Mouse (Mus musculus) kidney, embryonic 14.5 days (tissue): ENCODE measurements around the gene Esm1. TPM values are rescaled to one million over a fixed set of nuclear protein-coding genes. Genes with fewer than 3 reads are reported as not detected.
"Not testable (repeated sequence)": the region's sequence is repeated elsewhere in the genome, so short reads cannot be mapped to it uniquely, and the experiment has no call there.

Source experiments
- ATAC-seq: fragments of 200-750 bp; cut with Nextera tagmentation; 2 replicates; pipeline ENCODE4 v1.8.0; 2017; ENCODE audit warnings: moderate number of reproducible peaks, mild to moderate bottlenecking, moderate TSS enrichment, moderate library complexity; ENCODE audit not compliant: low FRiP score, low TSS enrichment
- H3K27ac ChIP-seq: fragments of 300-500 bp; sonication (generic); 2 replicates; pipeline ENCODE4 v1.5.1; 2014; ENCODE audit warnings: low read depth, mild to moderate bottlenecking, low read length, moderate library complexity, mixed read lengths
- H3K27me3 ChIP-seq: fragments of 300-500 bp; sonication (generic); 2 replicates; pipeline ENCODE4 v1.6.1; 2014; ENCODE audit warnings: mild to moderate bottlenecking, low read length; ENCODE audit not compliant: control insufficient read depth, insufficient read depth
- H3K36me3 ChIP-seq: fragments of 300-500 bp; sonication (generic); 2 replicates; pipeline ENCODE4 v1.6.1; 2014; ENCODE audit warnings: low read length, mixed read lengths; ENCODE audit not compliant: control insufficient read depth, insufficient read depth
- H3K4me1 ChIP-seq: fragments of 300-500 bp; sonication (generic); 2 replicates; pipeline ENCODE4 v1.6.1; 2014; ENCODE audit warnings: low read length, mixed read lengths; ENCODE audit not compliant: control insufficient read depth, insufficient read depth
- H3K4me2 ChIP-seq: fragments of 300-500 bp; sonication (generic); replicated peaks from 2 replicates; pipeline ENCODE4 v1.6.1; 2014; ENCODE audit warnings: low read depth, mild to moderate bottlenecking, low read length
- H3K4me3 ChIP-seq: fragments of 300-500 bp; sonication (generic); 2 replicates; pipeline ENCODE4 v1.5.1; 2014; ENCODE audit warnings: mild to moderate bottlenecking, low read length
- H3K9ac ChIP-seq: fragments of 300-500 bp; sonication (generic); 2 replicates; pipeline ENCODE4 v1.6.1; 2014; ENCODE audit warnings: low read depth, mild to moderate bottlenecking, low read length, moderate library complexity
- H3K9me3 ChIP-seq: fragments of 300-500 bp; sonication (generic); 2 replicates; pipeline ENCODE4 v1.6.1; 2016; ENCODE audit warnings: low read length; ENCODE audit not compliant: control insufficient read depth
- WGBS: fragments of 180-500 bp; shearing (Covaris S2); extraction: QIAGEN DNeasy Blood & Tissue Kit; methylation state at CpG from one replicate; pipeline ENCODE4 v1.1.7; 2014; 5-methylcytosine and 5-hydroxymethylcytosine counted together
- polyA plus RNA-seq: library from polyadenylated mRNA; unstranded; fragments of >200 nt; fragmentation: Nextera tagmentation; extraction: Ambion mirVana; gene quantifications from 2 replicates; pipeline ENCODE4 v1.2.1, GENCODE M21; 2014

The Esm1 gene
- polyA plus RNA-seq, 1 experiment from 2014 or later = 5.9 TPM

- Histone ChIP-seq H3K4me3 (no peak overlapping the region), H3K36me3 (no peaks in the 10 kb centered on the region), H3K4me1 (0 out of 2 replicates have a peak, but pooled peaks cover 5% of the 10 kb centered on the region), H3K9ac (no peak overlapping the region), H3K27ac (no peak overlapping the region), H3K27me3 (peaks cover 6% of the 10 kb centered on the region; the same call in 1 of the 2 replicates), H3K9me3 (no peaks in the 10 kb centered on the region), H3K4me2 (no peak overlapping the region)
- no peak for ATAC-seq
- 88% methylated on average over 3 of the region's 3 CpGs for WGBS
Observed at GRCm38 (mm10) chr13:113213865-113214264, 4.4 kb downstream of the Esm1 start.

- Histone ChIP-seq H3K4me1 (no peaks in the 10 kb centered on the region), H3K27ac (no peak overlapping the region), H3K27me3 (no peaks in the 10 kb centered on the region), H3K4me3 (no peak overlapping the region), H3K36me3 (no peaks in the 10 kb centered on the region), H3K4me2 (no peak overlapping the region), H3K9me3 (no peaks in the 10 kb centered on the region), H3K9ac (no peak overlapping the region)
- WGBS = 77% methylated on average over 6 of the region's 6 CpGs
- ATAC-seq = no peak
Observed at GRCm38 (mm10) chr13:113221851-113222250, 12.4 kb downstream of the Esm1 start.

GRCm38 (mm10) chr13:113224105-113224504, 14.6 kb downstream of the Esm1 start:
- H3K9ac ChIP-seq = no peak overlapping the region
- ATAC-seq = no peak
- H3K4me1 ChIP-seq = no peaks in the 10 kb centered on the region
- no peak overlapping the region for H3K4me3 ChIP-seq
- no peaks in the 10 kb centered on the region for H3K27me3 ChIP-seq
- H3K27ac ChIP-seq = no peak overlapping the region
- 36% methylated on average over 2 of the region's 2 CpGs for WGBS
- H3K9me3 ChIP-seq = no peaks in the 10 kb centered on the region
- no peak overlapping the region; the same call in 1 of the 2 replicates for H3K4me2 ChIP-seq
- no peaks in the 10 kb centered on the region for H3K36me3 ChIP-seq

GRCm38 (mm10) chr13:113225811-113226210, 16.4 kb downstream of the Esm1 start, which contains the start of gene Gzmk:
TSS of gene Gzmk (minus strand) at chr13:113225908.
- Histone ChIP-seq H3K9me3 (no peaks in the 10 kb centered on the region), H3K9ac (no peak within 1 kb of the TSS), H3K27ac (no peak within 1 kb of the TSS), H3K4me2 (no peak within 1 kb of the TSS), H3K36me3 (no peaks in the 10 kb centered on the region), H3K4me1 (no peaks in the 10 kb centered on the region), H3K4me3 (no peak within 1 kb of the TSS), H3K27me3 (no peaks in the 10 kb centered on the region)
- ATAC-seq = no peak
- 70% methylated on average over 7 of the region's 7 CpGs for WGBS

DNA sequence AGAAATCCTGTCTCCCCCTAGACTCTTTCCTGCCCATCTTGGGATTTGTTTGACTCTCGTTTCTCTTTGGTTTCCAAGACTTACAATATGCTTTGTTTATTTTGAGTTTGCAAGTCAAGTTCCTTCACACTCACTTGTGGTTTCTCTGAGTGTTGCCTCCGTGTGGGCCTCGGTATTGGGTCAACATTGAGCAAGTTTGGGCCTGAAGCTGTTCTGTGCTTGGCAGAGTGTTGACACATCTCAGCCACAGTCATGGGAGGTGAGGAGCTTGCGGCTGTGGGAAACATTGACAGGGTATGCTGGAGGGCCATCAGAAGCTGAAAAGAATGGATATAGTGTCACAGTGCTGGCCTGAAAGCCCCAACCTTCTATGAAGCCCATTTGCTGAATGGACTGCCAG, 17.6 kb downstream of the Esm1 start:
- no peaks in the 10 kb centered on the region for H3K36me3 ChIP-seq
- ATAC-seq = no peak
- WGBS = 81% methylated on average over 4 of the region's 4 CpGs

DNA sequence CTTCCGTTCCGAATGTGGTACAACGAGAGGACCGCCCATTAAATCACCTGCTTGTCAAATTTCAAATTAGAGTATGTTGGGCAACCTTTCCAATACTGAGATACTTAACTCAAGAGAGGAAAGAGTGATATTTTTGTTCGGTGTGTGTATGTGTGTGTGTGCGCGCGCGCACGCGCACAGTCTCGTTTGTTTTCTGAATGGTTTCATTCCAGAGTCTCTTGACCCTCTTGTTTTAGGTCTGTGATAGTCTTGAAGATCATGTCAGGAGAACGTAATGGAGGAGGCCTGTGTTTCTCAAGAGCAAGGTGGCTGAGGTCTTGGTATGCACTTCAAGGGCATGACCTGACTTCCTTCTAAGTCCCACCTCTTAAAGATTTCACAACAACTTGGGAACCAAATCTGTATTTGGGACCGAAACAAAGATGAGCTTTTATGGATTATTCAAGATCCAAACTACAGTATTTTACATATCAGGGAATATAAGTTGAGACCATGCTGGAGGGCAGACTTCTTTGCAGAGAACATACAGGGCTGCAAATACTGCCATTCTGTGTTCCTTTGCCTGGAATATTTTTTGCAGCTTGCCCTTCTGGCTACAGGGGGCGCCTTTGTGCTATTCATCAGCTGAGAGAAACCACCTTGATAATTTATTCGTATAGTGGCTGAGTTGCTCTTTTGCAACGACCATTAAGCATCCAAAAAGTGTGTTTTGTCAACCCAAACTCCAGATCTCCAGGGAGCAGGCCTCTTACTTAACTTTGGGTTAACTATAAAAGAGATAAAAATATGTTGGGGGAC, 18.4 kb downstream of the Esm1 start:
- H3K9ac ChIP-seq = no peak overlapping the region
- WGBS = 83% methylated on average over 17 of the region's 17 CpGs
- no peak overlapping the region for H3K4me2 ChIP-seq
- no peaks in the 10 kb centered on the region for H3K36me3 ChIP-seq
- no peak overlapping the region for H3K4me3 ChIP-seq
- H3K27me3 ChIP-seq = no peaks in the 10 kb centered on the region
- no peak overlapping the region for H3K27ac ChIP-seq
- no peaks in the 10 kb centered on the region for H3K9me3 ChIP-seq
- no peak for ATAC-seq
- no peaks in the 10 kb centered on the region for H3K4me1 ChIP-seq

More for the DNA sequence above, 17.6 kb downstream of the Esm1 start:
- no peak overlapping the region for H3K9ac ChIP-seq
- H3K27me3 ChIP-seq = no peaks in the 10 kb centered on the region
- H3K27ac ChIP-seq = no peak overlapping the region
- H3K4me3 ChIP-seq = no peak overlapping the region
- no peak overlapping the region for H3K4me2 ChIP-seq
- H3K4me1 ChIP-seq = no peaks in the 10 kb centered on the region
- no peaks in the 10 kb centered on the region for H3K9me3 ChIP-seq

DNA sequence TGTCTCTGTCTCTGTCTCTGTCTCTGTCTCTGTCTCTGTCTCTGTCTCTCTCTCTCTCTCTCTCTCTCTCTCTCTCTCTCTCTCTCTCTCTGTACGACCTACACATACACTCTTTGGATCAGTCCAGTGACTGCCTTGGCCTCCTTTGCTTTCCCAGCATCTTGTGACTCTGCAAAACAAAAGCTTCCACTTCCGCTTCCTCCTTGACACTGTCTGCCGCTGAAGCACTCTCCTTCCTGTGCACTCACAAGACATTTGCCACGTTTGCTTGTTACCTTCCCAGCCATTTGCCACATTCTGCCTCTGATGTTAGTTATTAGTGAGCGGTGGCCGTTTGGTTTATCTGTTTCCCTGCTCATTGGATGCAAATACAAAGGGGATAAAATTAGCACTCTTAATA, 32.7 kb downstream of the Esm1 start:
- no peaks in the 10 kb centered on the region for H3K36me3 ChIP-seq
- H3K4me3 ChIP-seq = no peak overlapping the region
- WGBS = 39% methylated on average over 6 of the region's 6 CpGs
- H3K27me3 ChIP-seq = no peaks in the 10 kb centered on the region
- H3K4me1 ChIP-seq = no peaks in the 10 kb centered on the region
- ATAC-seq = no peak
- H3K4me2 ChIP-seq = no peak overlapping the region
- no peak overlapping the region for H3K27ac ChIP-seq
- H3K9ac ChIP-seq = no peak overlapping the region
- H3K9me3 ChIP-seq = no peaks in the 10 kb centered on the region

- H3K4me3 ChIP-seq = no peak overlapping the region
- H3K36me3 ChIP-seq = no peaks in the 10 kb centered on the region
- no peaks in the 10 kb centered on the region for H3K9me3 ChIP-seq
- no peak overlapping the region for H3K9ac ChIP-seq
- no peak overlapping the region for H3K27ac ChIP-seq
- 67% methylated on average over 8 of the region's 8 CpGs for WGBS
- ATAC-seq = no peak
- H3K4me2 ChIP-seq = no peak overlapping the region
- H3K27me3 ChIP-seq = no peaks in the 10 kb centered on the region
- no peaks in the 10 kb centered on the region for H3K4me1 ChIP-seq
Observed at GRCm38 (mm10) chr13:113245025-113245424, 35.6 kb downstream of the Esm1 start.

DNA sequence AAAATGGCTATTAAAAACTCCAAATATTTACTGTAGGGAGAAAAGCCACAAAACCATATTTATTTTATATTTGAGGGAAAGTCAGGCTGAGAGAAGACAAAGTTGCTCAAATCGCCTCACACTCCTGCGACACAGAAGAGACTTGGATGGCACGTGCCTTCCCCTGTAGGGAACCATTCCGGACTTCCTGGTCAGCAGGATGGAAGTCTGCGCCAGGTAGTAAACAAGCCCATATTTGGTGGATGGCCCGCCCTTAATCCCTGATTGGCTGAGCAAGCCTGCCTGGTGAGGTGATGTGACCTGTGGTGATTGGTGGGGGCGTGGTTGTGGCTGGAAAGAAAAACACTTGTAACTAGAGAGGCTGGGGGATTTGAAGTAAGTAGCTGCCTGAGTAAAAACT, 43.1 kb downstream of the Esm1 start:
- H3K4me1 ChIP-seq, H3K27me3 ChIP-seq, H3K4me3 ChIP-seq, H3K27ac ChIP-seq, ATAC-seq, H3K9ac ChIP-seq, H3K9me3 ChIP-seq, H3K4me2 ChIP-seq, H3K36me3 ChIP-seq: not testable (repeated sequence)
- WGBS = 89% methylated on average over 7 of the region's 7 CpGs
